Comparison of ENCODE assay signal across 8 mouse cellular contexts in the genomic region with DNA sequence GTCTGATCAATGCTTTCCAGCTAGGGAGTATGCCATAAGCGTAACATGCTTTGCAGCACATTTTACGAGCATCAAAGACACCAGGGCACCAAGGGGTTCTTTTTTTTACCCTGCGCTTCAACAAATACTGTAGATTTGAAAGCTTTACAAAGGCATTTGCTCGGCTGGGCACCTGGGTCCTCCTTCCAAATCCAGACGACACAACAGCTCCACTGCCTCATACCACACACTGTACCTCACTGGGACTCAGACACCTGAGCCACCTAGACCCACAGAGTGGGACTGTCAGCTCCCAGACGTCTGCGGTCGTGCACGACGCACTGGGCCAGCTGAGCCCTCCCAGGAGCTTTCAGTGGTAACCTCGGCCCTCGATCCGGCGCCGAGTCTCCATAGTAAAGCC. TPM values are rescaled to one million over a fixed set of nuclear protein-coding genes. Genes with fewer than 3 reads are reported as not detected.
DNase-seq lines count a peak whose midpoint lies in the region; ATAC-seq and TF ChIP-seq lines count a peak whose summit lies in the region.

No protein-coding gene starts in this region.

- H3K9me3 ChIP-seq in heart, embryonic 14.5 days (ENCODE audit: control insufficient read depth, low read length) = no peaks in the 10 kb centered on the region
- no peaks in the 10 kb centered on the region for H3K9me3 ChIP-seq in neural tube, embryonic 15.5 days (replicated peaks)

- WGBS in heart, embryonic 14.5 days = 1% methylated on average over 15 of the region's 15 CpGs
- WGBS in lung, adult 2 months = 2% methylated on average over 15 of the region's 15 CpGs
- 1% methylated on average over 15 of the region's 15 CpGs for WGBS in neural tube, embryonic 15.5 days

- H3K9ac ChIP-seq in heart, embryonic 14.5 days (ENCODE audit: low read length) = peak overlapping the region; percentile 98
- peak overlapping the region; percentile 83 for H3K9ac ChIP-seq in neural tube, embryonic 15.5 days (replicated peaks)

- no peaks in the 10 kb centered on the region for H3K27me3 ChIP-seq in heart, embryonic 14.5 days (ENCODE audit: control insufficient read depth, insufficient read depth, low read length)
- H3K27me3 ChIP-seq in neural tube, embryonic 15.5 days (replicated peaks) = no peaks in the 10 kb centered on the region

- peak overlapping the region; percentile 67 to 99 for H3K27ac ChIP-seq in heart, embryonic 14.5 days (replicated peaks in 1 of 2; ENCODE audit: control insufficient read depth in 1 of 2, insufficient read depth in 1 of 2, low read depth in 2 of 2, low read length in 2 of 2)
- H3K27ac ChIP-seq in neural tube, embryonic 15.5 days (replicated peaks) = peak overlapping the region; percentile 95

- H3K4me2 ChIP-seq in heart, embryonic 14.5 days (ENCODE audit: low read length) = peak overlapping the region; percentile 77
- H3K4me2 ChIP-seq in neural tube, embryonic 15.5 days = peak overlapping the region; percentile 66

- H3K4me3 ChIP-seq in heart, embryonic 14.5 days (ENCODE audit: control insufficient read depth in 1 of 2, insufficient read depth in 1 of 2, low read depth in 1 of 2, low read length in 2 of 2) = peak overlapping the region; percentile 97 to 99
- H3K4me3 ChIP-seq in lung, adult 2 months (replicated peaks; ENCODE audit: extremely low read depth, low read depth, low read length) = peak overlapping the region; percentile 71
- H3K4me3 ChIP-seq in neural tube, embryonic 15.5 days (replicated peaks) = peak overlapping the region; percentile 81

- TF ChIP-seq POLR2A in lung, adult 2 months (IDR thresholded peaks at IDR 0.05; ENCODE audit: borderline replicate concordance, extremely low read depth, low read depth, low read length) = no peak

- H3K36me3 ChIP-seq in heart, embryonic 14.5 days (ENCODE audit: control insufficient read depth, insufficient read depth, low read length) = no peaks in the 10 kb centered on the region
- no peaks in the 10 kb centered on the region for H3K36me3 ChIP-seq in neural tube, embryonic 15.5 days

- no peak for TF ChIP-seq CTCF in lung, adult 2 months (IDR thresholded peaks at IDR 0.05; ENCODE audit: insufficient read depth, low read length)

- ATAC-seq in heart, embryonic 14.5 days (ENCODE audit: insufficient number of reproducible peaks, insufficient read depth, low FRiP score, low read depth) = no peak
- no peak for ATAC-seq in neural tube, embryonic 15.5 days (ENCODE audit: low FRiP score)
- ATAC-seq in inflammation-experienced regulatory T-cells, adult 6 months = no peak

- H3K4me1 ChIP-seq in heart, embryonic 14.5 days (ENCODE audit: control insufficient read depth in 2 of 2, insufficient read depth in 2 of 2, low read length in 2 of 2) = peaks cover 7 to 17% of the 10 kb centered on the region in 2 experiments
- H3K4me1 ChIP-seq in lung, adult 2 months (ENCODE audit: control insufficient read depth, insufficient read depth, low read length) = peaks cover 6% of the 10 kb centered on the region; the same call in 1 of the 2 replicates
- peaks cover 14% of the 10 kb centered on the region for H3K4me1 ChIP-seq in neural tube, embryonic 15.5 days

- DNase-seq in urinary bladder, adult 2 months (ENCODE audit: low spot score) = peak; percentile 31
- no peak for DNase-seq in urinary bladder, postnatal 25 days (ENCODE audit: low spot score)
- peak; percentile 59 for DNase-seq in embryo, embryonic 11 days
- DNase-seq in kidney, postnatal 10 days = peak; percentile 48
- peak; percentile 58 for DNase-seq in lung, adult 2 months

RNA-seq across cellular contexts. Expression of a gene that starts 1.2 kb away (rescaled TPM):
- polyA plus RNA-seq in urinary bladder, adult 2 months (2012; rRNA removed) = 19.4 and 21.3 TPM in 2 replicates
- polyA plus RNA-seq in heart, embryonic 14.5 days (2014; fragmentation: Nextera tagmentation; extraction: Ambion mirVana) = 13.1 and 15.3 TPM in 2 replicates
- polyA plus RNA-seq in lung, adult 2 months (2012; rRNA removed) = 20.2 and 22.6 TPM in 2 replicates
- 6.2 and 6.7 TPM in 2 replicates for polyA plus RNA-seq in neural tube, embryonic 15.5 days (2015; fragmentation: Nextera tagmentation; extraction: Ambion mirVana)
- polyA plus RNA-seq in inflammation-experienced regulatory T-cells, adult 6 months (2017; shearing (Covaris generic)) = 1 to 10 TPM; 2.6 to 5.3 (median 3.2) TPM
